Comparison of ENCODE assay signal across 10 mouse cellular contexts in the genomic region with DNA sequence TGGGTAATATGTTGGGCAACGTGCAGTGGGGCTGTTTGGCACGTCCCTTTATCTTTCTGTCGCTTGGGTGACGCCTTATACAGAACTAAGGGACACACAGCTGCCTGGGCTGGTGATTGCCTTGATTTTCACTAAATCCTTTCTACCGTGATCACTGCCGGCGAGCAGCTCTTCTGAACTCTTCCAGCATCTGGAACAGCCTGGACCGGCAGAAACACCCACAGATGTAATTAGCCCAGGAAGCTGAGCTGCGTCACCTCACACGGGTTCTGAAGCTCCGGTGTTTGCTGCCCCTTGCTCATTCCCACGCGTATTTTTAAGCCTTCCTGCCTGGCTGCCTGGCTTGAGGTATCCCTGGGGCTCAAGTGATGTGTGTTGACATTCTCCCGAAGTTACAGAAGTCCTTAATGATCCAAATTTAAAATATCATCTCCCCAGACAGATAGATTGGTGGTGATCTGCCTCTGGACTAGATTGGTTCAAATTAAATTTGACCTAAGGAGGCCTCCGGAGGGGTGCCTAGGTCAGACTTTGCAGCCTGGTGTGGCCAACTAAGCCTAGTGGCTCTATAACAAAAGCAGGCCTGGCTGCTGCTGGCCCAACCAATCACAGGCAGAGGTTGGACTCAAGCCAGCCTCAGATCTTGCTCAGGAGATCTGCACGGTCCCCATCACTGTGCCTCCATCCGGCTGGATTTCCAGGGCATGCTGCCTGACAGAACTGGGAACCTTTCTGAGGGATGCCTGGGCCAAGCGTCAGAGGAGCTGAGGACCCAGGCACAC. TPM values are rescaled to one million over a fixed set of nuclear protein-coding genes. Genes with fewer than 3 reads are reported as not detected.
A peak's percentile ranks its signal among the peaks of the same experiment; 100 is the strongest.
DNase-seq lines count a peak whose midpoint lies in the region; TF ChIP-seq lines count a peak whose summit lies in the region.
"Had no signal": no experiment of that assay in that cellular context is flagged by ENCODE, and none has a peak within 500 bp of the region (broad histone marks: within the 10 kb centered on the region; RNA-seq: fewer than 3 reads in every experiment).

No protein-coding gene starts in this region.

- no peak for DNase-seq in heart, embryonic 10.5 days (ENCODE audit: low spot score)
- no peak for DNase-seq in heart, postnatal 14 days
- DNase-seq in 3T3-L1 (ENCODE audit: low read depth, low spot score): peak; percentile 25
- DNase-seq in brain, embryonic 14.5 days (ENCODE audit: low read depth): peak; percentile 78
- no peak for DNase-seq in limb, embryonic 10.5 days (ENCODE audit: low spot score)
- no peak for DNase-seq in urinary bladder, postnatal 25 days (ENCODE audit: low spot score)
- DNase-seq in B cell, adult 2 months: no peak
- DNase-seq in testis, postnatal 10 days (ENCODE audit: low spot score): no peak
- DNase-seq: heart, adult 2 months; spleen, adult 18-20 months had no signal

- H3K27ac ChIP-seq in heart, embryonic 10.5 days: peak overlapping the region; percentile 65; the same call in 1 of the 2 replicates
- H3K27ac ChIP-seq in limb, embryonic 10.5 days: peak overlapping the region; percentile 71
- H3K27ac ChIP-seq: heart, adult 2 months had no signal

- intact Hi-C loops in heart, postnatal 14 days (cut with DNase I): no loop called here

- TF ChIP-seq CTCF in brain, embryonic 14.5 days (IDR thresholded peaks at IDR 0.05; ENCODE audit: borderline replicate concordance, extremely low read depth, insufficient read depth, insufficient read length): no peak

- H3K4me1 ChIP-seq in heart, embryonic 10.5 days: peaks cover 28% of the 10 kb centered on the region
- H3K4me1 ChIP-seq in limb, embryonic 10.5 days: peaks cover 41% of the 10 kb centered on the region

- 70% methylated on average over 18 of the region's 18 CpGs for WGBS in heart, embryonic 10.5 days
- 58% methylated on average over 18 of the region's 18 CpGs for WGBS in limb, embryonic 10.5 days

- no peak for TF ChIP-seq POLR2A in brain, embryonic 14.5 days (IDR thresholded peaks at IDR 0.05; ENCODE audit: borderline replicate concordance, extremely low read depth, insufficient read depth, insufficient read length, poor library complexity, severe bottlenecking)

- no peak overlapping the region for H3K4me3 ChIP-seq in heart, embryonic 10.5 days
- H3K4me3 ChIP-seq in limb, embryonic 10.5 days: no peak overlapping the region
- H3K4me3 ChIP-seq: heart, adult 2 months had no signal

- H3K36me3 ChIP-seq in heart, embryonic 10.5 days: no peaks in the 10 kb centered on the region
- H3K36me3 ChIP-seq in limb, embryonic 10.5 days: no peaks in the 10 kb centered on the region

- no peaks in the 10 kb centered on the region for H3K9me3 ChIP-seq in heart, embryonic 10.5 days
- H3K9me3 ChIP-seq in limb, embryonic 10.5 days (replicated peaks): no peaks in the 10 kb centered on the region

- no peaks in the 10 kb centered on the region for H3K27me3 ChIP-seq in heart, embryonic 10.5 days (ENCODE audit: insufficient read depth, poor library complexity, severe bottlenecking)
- H3K27me3 ChIP-seq in limb, embryonic 10.5 days (ENCODE audit: low read depth, poor library complexity, severe bottlenecking): no peaks in the 10 kb centered on the region

RNA-seq across cellular contexts. Expression of gene Sik1, which starts 57.5 kb away (rescaled TPM):
- polyA plus RNA-seq in heart, embryonic 10.5 days (2016; fragmentation: Nextera tagmentation; extraction: Ambion mirVana): 20.9 and 22.0 TPM in 2 replicates
- total RNA-seq in heart, postnatal 14 days (2021): 10 to 100 TPM; 41.4 to 72.2 TPM
- polyA plus RNA-seq in brain, embryonic 14.5 days (2012; rRNA removed): 21.2 and 29.9 TPM in 2 replicates
- polyA plus RNA-seq in limb, embryonic 10.5 days (2016; fragmentation: Nextera tagmentation; extraction: Ambion mirVana): 10.3 and 13.4 TPM in 2 replicates

Comparison
In these comparisons a context has a peak if more than half of its experiments do, and no peak if none do; other contexts are left out.
1. DNase-seq: peak in 3T3-L1 (single experiment) and brain, embryonic 14.5 days (single experiment); none in heart, embryonic 10.5 days (single experiment), heart, postnatal 14 days (0 of 2), limb, embryonic 10.5 days (single experiment), urinary bladder, postnatal 25 days (single experiment), B cell, adult 2 months (0 of 2) and testis, postnatal 10 days (single experiment).